8 mouse cellular contexts compared by ENCODE assay signal in genomic region chr3:137918172-137918931, GRCm38 (mm10). TPM values are rescaled to one million over a fixed set of nuclear protein-coding genes. Genes with fewer than 3 reads are reported as not detected.
DNase-seq lines count a peak whose midpoint lies in the region; ATAC-seq and TF ChIP-seq lines count a peak whose summit lies in the region.

Gene Lamtor3, plus strand, starts transcription at chr3:137918506.

- peaks cover 23% of the 10 kb centered on the region for H3K36me3 ChIP-seq in hindbrain, embryonic 14.5 days (replicated peaks; ENCODE audit: control insufficient read depth, insufficient read depth)

- H3K4me1 ChIP-seq in hindbrain, embryonic 14.5 days (replicated peaks; ENCODE audit: control insufficient read depth, insufficient read depth, low read length) = peaks cover 20% of the 10 kb centered on the region

- no peaks in the 10 kb centered on the region for H3K9me3 ChIP-seq in hindbrain, embryonic 14.5 days (ENCODE audit: control insufficient read depth, low read length)

- under 1% methylated on average over 46 of the region's 47 CpGs for WGBS in hindbrain, embryonic 14.5 days

- no peak for TF ChIP-seq CTCF in Patski (IDR thresholded peaks at IDR 0.05)

- POLR2A ChIA-PET in Patski (lab: Charles Lee) = interaction anchor here (0.6 to 1.6 kb wide), 5 partner anchors 8 to 582 kb away, joined by 3 to 5 read pairs (median 3); no protein-coding TSS in a partner anchor

- peak within 1 kb of the TSS; percentile 77 for H3K4me2 ChIP-seq in hindbrain, embryonic 14.5 days (replicated peaks)

- DNase-seq in Patski (ENCODE audit: low read depth, low spot score) = peak; percentile 71
- peak; percentile 93 to 94 for DNase-seq in cerebellum, postnatal 14 days
- DNase-seq in frontal cortex, postnatal 25 days (ENCODE audit: low spot score in 2 of 2) = peak; percentile 66 to 79
- peak; percentile 91 for DNase-seq in hindbrain, embryonic 14.5 days (ENCODE audit: low spot score)
- DNase-seq in layer of hippocampus, postnatal 36 days = peak; percentile 85 to 86
- DNase-seq in lung, postnatal 36 days = peak; percentile 86
- DNase-seq in retina, postnatal 1 day = peak; percentile 95
- DNase-seq in urinary bladder, adult 18-20 months (ENCODE audit: low spot score in 2 of 2) = peak; percentile 60 to 82

- in situ Hi-C loops in Patski (cut with MboI; ENCODE audit: low pct_unique_long_range_greater_than_20kb) = no loop called here

- no peaks in the 10 kb centered on the region for H3K27me3 ChIP-seq in Patski
- no peaks in the 10 kb centered on the region for H3K27me3 ChIP-seq in hindbrain, embryonic 14.5 days (ENCODE audit: control insufficient read depth, insufficient read depth, low read length)

- peak within 1 kb of the TSS; percentile 84 for H3K27ac ChIP-seq in hindbrain, embryonic 14.5 days

- H3K4me3 ChIP-seq in hindbrain, embryonic 14.5 days (replicated peaks; ENCODE audit: low read length) = peak within 1 kb of the TSS; percentile 65

- H3K9ac ChIP-seq in hindbrain, embryonic 14.5 days = peak within 1 kb of the TSS; percentile 75

- ATAC-seq in Patski = peak; percentile 94
- peak; percentile 93 for ATAC-seq in hindbrain, embryonic 14.5 days (ENCODE audit: low FRiP score)

- CTCF ChIA-PET in Patski (lab: Charles Lee) = interaction anchor here (0.8 to 1.0 kb wide), 2 partner anchors 28 to 73 kb away, joined by 3 read pairs; no protein-coding TSS in a partner anchor

RNA-seq across cellular contexts. Expression of gene Lamtor3, which starts in this region (rescaled TPM):
- polyA plus RNA-seq in Patski (2021) = 110 TPM
- polyA plus RNA-seq in hindbrain, embryonic 14.5 days (2014; fragmentation: Nextera tagmentation; extraction: Ambion mirVana) = 128 and 131 TPM in 2 replicates
- 10 to 100 TPM; 64.8 to 65.3 TPM for total RNA-seq in layer of hippocampus, postnatal 36 days (2021)

Comparison
In these comparisons a context has a peak if more than half of its experiments do, and no peak if none do; other contexts are left out.
1. Peak in every context shown above with its lines: DNase-seq, ATAC-seq, H3K4me3 ChIP-seq and H3K27ac ChIP-seq.